Mouse (Mus musculus) liver, embryonic 14.5 days (tissue): ENCODE measurements around the gene Dcun1d3.

Experiments used
- CTCF ChIP-seq: IDR thresholded peaks from 2 replicates; pipeline ENCODE4 v1.5.1; 2016; ENCODE audit warnings: antibody characterized with exemption, low read depth, control low read depth
- EP300 ChIP-seq: IDR thresholded peaks from 2 replicates; pipeline ENCODE4 v1.6.1; 2016; ENCODE audit warnings: antibody characterized with exemption, low read depth

DNA sequence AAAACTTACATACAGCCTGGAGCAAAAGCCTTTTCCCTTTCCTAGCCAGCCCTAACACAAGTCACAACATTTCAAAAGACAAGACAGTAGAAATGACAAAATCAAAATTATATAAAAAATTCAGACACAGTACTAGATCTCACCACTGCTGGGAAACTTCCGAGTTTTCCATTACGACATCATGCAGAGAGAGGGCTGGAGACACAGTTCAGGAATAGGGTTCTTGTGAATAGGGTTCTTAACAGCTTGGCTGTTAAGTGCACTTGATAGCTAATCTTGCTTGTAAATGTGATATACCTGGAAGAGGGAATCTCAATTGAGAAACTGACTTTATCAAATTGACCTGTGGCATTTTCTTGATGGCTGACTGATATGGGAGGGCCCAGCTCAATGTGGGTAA is 14.9 kb downstream of the Dcun1d3 start:
- no peak for TF ChIP-seq CTCF
- TF ChIP-seq EP300, result no peak
